Mouse (Mus musculus): Measurements from ENCODE around the gene Rp9.

DNA sequence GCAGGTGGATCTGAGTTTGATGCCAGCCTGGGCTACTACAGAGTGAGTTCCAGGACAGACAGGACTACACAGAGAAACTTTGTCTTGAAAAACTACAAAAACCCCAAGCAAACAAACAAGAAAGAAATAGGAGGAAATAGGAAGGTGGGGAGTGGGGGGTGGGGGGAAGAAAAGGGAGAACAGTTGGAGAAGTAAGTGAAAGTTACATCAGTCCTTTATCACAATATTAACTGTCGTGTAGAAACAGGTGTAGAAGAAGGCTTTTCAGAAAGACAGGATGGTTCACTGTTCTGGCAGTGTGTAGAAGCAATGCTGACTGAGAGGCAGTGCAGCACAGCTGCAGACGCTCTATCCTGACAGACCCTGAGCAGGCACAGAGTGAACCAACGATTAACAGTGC lies 66.6 kb downstream of the Rp9 start:
- TF ChIP-seq CTCF (IDR thresholded peaks at IDR 0.05; ENCODE audit: insufficient read depth, low read length) = no peak
- TF ChIP-seq POLR2A (IDR thresholded peaks at IDR 0.05; ENCODE audit: borderline replicate concordance, extremely low read depth, low read depth, low read length) = no peak

All from lung, adult 2 months (tissue).